Mouse (Mus musculus): ENCODE data around the gene Rbpjl.

DNA sequence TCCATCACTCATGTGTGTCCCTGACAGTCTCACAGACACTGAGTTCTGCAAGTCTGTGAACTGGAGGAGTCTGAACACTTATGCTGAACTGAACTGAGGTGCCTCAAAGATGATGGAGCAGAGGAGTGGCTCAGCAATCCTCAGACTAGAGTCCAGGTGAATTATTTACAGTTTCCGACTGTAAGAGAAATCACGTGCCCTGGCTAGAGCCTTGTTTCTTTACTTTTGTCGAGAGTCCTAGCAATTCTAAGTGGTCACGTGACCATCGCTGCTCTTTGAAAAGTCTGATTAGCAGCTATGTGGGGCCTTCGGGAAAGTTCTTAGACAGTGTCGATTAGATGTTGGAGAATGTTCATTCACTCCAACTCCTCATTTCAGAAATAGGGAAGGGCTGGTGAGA lies 55.0 kb downstream of the Rbpjl start:
- no peak for TF ChIP-seq POLR2A (IDR thresholded peaks at IDR 0.05; ENCODE audit: control insufficient read depth, extremely low read depth, insufficient read depth, low read length, poor library complexity)
- no peak for TF ChIP-seq CTCF (IDR thresholded peaks at IDR 0.05; ENCODE audit: borderline replicate concordance, control insufficient read depth, extremely low read depth, insufficient read depth, low read length, poor library complexity)
